Mouse (Mus musculus) bone marrow, adult 2 months (tissue): Measurements from ENCODE around the gene Ccnl2.

Source experiments
- CTCF ChIP-seq: fragments of 200-500 bp; IDR thresholded peaks from 2 replicates; pipeline ENCODE4 v1.5.1; 2011; ENCODE audit warnings: low read length, control low read depth; ENCODE audit not compliant: control insufficient read depth, insufficient read depth
- POLR2A ChIP-seq: fragments of 200-500 bp; IDR thresholded peaks from 2 replicates; pipeline ENCODE4 v1.6.1; 2011; ENCODE audit warnings: low read depth, mild to moderate bottlenecking, control low read depth, low read length, borderline replicate concordance; ENCODE audit not compliant: control insufficient read depth

DNA sequence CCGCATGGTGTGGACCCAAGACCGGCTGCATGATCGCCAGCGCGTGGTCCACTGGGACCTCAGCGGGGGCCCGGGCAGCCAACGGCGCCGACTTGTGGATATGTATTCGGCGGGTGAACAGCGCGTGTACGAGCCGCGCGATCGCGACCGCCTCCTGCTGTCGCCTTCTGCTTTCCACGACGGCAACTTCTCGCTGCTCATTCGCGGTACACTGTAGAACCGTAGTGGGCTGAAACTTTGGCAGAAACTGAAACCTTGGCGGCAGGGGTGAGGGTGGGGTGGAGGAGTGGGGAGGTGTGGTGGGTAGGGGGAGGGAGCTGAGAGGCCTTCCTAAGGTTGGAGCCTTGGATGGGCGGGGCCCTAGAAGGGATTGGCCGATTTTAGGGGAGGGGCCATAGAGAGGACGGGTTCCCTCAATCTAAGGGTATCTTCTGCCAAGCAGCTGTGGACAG lies 28.7 kb downstream of the Ccnl2 start:
- TF ChIP-seq CTCF (peak; percentile 45; the same call in 1 of the 2 replicates), POLR2A (peak; percentile 41; the same call in 1 of the 2 replicates)
